Mouse (Mus musculus): ENCODE measurements around the gene Nrcam. TPM values are rescaled to one million over a fixed set of nuclear protein-coding genes. Genes with fewer than 3 reads are reported as not detected.

Nrcam gene
- polyA plus RNA-seq, 1 experiment, result not detected

GRCm38 (mm10) chr12:44601410-44602149 is 272.9 kb downstream of the Nrcam start:
- TF ChIP-seq TAL1 (IDR thresholded peaks at IDR 0.05; ENCODE audit: low read length), result no peak
- no peak for TF ChIP-seq GATA1 (IDR thresholded peaks at IDR 0.05; ENCODE audit: low read length)
- no peaks in the 10 kb centered on the region for H3K9me3 ChIP-seq (ENCODE audit: control insufficient read depth, low read length)

GRCm38 (mm10) chr12:44602269-44602957 is 273.7 kb downstream of the Nrcam start:
- H3K4me3 ChIP-seq (replicated peaks), result no peak overlapping the region
- no peaks in the 10 kb centered on the region for H3K27me3 ChIP-seq (ENCODE audit: control insufficient read depth)
- TF ChIP-seq TAL1 (IDR thresholded peaks at IDR 0.05; ENCODE audit: low read length), result no peak
- TF ChIP-seq GATA1 (IDR thresholded peaks at IDR 0.05; ENCODE audit: low read length), result no peak
- no peaks in the 10 kb centered on the region for H3K4me1 ChIP-seq (ENCODE audit: control insufficient read depth)
- no peaks in the 10 kb centered on the region for H3K36me3 ChIP-seq (ENCODE audit: control insufficient read depth)
- H3K9me3 ChIP-seq (ENCODE audit: control insufficient read depth, low read length), result no peaks in the 10 kb centered on the region

More at GRCm38 (mm10) chr12:44601410-44602149, 272.9 kb downstream of the Nrcam start:
- no peaks in the 10 kb centered on the region for H3K4me1 ChIP-seq (ENCODE audit: control insufficient read depth)
- no peaks in the 10 kb centered on the region for H3K36me3 ChIP-seq (ENCODE audit: control insufficient read depth)
- no peaks in the 10 kb centered on the region for H3K27me3 ChIP-seq (ENCODE audit: control insufficient read depth)
- no peak overlapping the region for H3K4me3 ChIP-seq (replicated peaks)

GRCm38 (mm10) chr12:44602958-44603331 is 274.3 kb downstream of the Nrcam start:
- Histone ChIP-seq H3K27me3 (ENCODE audit: control insufficient read depth) (no peaks in the 10 kb centered on the region), H3K4me1 (ENCODE audit: control insufficient read depth) (no peaks in the 10 kb centered on the region), H3K9me3 (ENCODE audit: control insufficient read depth, low read length) (peaks cover 4% of the 10 kb centered on the region), H3K4me3 (replicated peaks) (no peak overlapping the region), H3K36me3 (ENCODE audit: control insufficient read depth) (no peaks in the 10 kb centered on the region)
- TF ChIP-seq GATA1 (IDR thresholded peaks at IDR 0.05; ENCODE audit: low read length), result no peak
- TF ChIP-seq TAL1 (IDR thresholded peaks at IDR 0.05; ENCODE audit: low read length), result no peak

- no peak overlapping the region for H3K4me3 ChIP-seq (replicated peaks)
- H3K9me3 ChIP-seq (ENCODE audit: control insufficient read depth, low read length), result no peaks in the 10 kb centered on the region
- H3K36me3 ChIP-seq (ENCODE audit: control insufficient read depth), result no peaks in the 10 kb centered on the region
- TF ChIP-seq TAL1 (IDR thresholded peaks at IDR 0.05; ENCODE audit: low read length), result no peak
- no peaks in the 10 kb centered on the region for H3K4me1 ChIP-seq (ENCODE audit: control insufficient read depth)
- H3K27me3 ChIP-seq (ENCODE audit: control insufficient read depth), result no peaks in the 10 kb centered on the region
Measured at GRCm38 (mm10) chr12:44617001-44617421, 288.3 kb downstream of the Nrcam start.

- no peaks in the 10 kb centered on the region for H3K36me3 ChIP-seq (ENCODE audit: control insufficient read depth)
- no peaks in the 10 kb centered on the region for H3K4me1 ChIP-seq (ENCODE audit: control insufficient read depth)
- no peaks in the 10 kb centered on the region for H3K9me3 ChIP-seq (ENCODE audit: control insufficient read depth, low read length)
- H3K4me3 ChIP-seq (replicated peaks), result no peak overlapping the region
- TF ChIP-seq GATA1 (IDR thresholded peaks at IDR 0.05; ENCODE audit: low read length), result no peak
- H3K27me3 ChIP-seq (ENCODE audit: control insufficient read depth), result no peaks in the 10 kb centered on the region
Measured at GRCm38 (mm10) chr12:44617488-44617887, 288.8 kb downstream of the Nrcam start.

GRCm38 (mm10) chr12:44639341-44639921 is 310.7 kb downstream of the Nrcam start:
- Histone ChIP-seq H3K36me3 (ENCODE audit: control insufficient read depth) (no peaks in the 10 kb centered on the region), H3K4me3 (replicated peaks) (no peak overlapping the region), H3K9me3 (ENCODE audit: control insufficient read depth, low read length) (no peaks in the 10 kb centered on the region), H3K27me3 (ENCODE audit: control insufficient read depth) (no peaks in the 10 kb centered on the region), H3K4me1 (ENCODE audit: control insufficient read depth) (no peaks in the 10 kb centered on the region)
- TF ChIP-seq GATA1 (IDR thresholded peaks at IDR 0.05; ENCODE audit: low read length) (no peak), TAL1 (IDR thresholded peaks at IDR 0.05; ENCODE audit: low read length) (no peak)

- Histone ChIP-seq H3K36me3 (ENCODE audit: control insufficient read depth) (no peaks in the 10 kb centered on the region), H3K27me3 (ENCODE audit: control insufficient read depth) (no peaks in the 10 kb centered on the region), H3K4me1 (ENCODE audit: control insufficient read depth) (no peaks in the 10 kb centered on the region), H3K9me3 (ENCODE audit: control insufficient read depth, low read length) (no peaks in the 10 kb centered on the region), H3K4me3 (replicated peaks) (no peak overlapping the region)
- no peak for TF ChIP-seq TAL1 (IDR thresholded peaks at IDR 0.05; ENCODE audit: low read length)
Measured at GRCm38 (mm10) chr12:44640579-44640978, 311.9 kb downstream of the Nrcam start.

Other genes with a start within 250 kb of the Nrcam start
- gene Dnajb9, start 118.6 kb upstream of the Nrcam start, polyA plus RNA-seq (2012), result 0.82 and 1.5 TPM in 2 replicates
- gene Pnpla8, start 107.5 kb upstream of the Nrcam start, polyA plus RNA-seq (2012), result 0.71 and 0.72 TPM in 2 replicates

Data from erythroblast, embryonic 14.5 days (primary cell).